ENCODE assay signal across 23 mouse cellular contexts in genomic region chr5:100680542-100680933, GRCm38 (mm10).
"Had no signal": no experiment of that assay in that cellular context is flagged by ENCODE, and none has a peak within 500 bp of the region (broad histone marks: within the 10 kb centered on the region; RNA-seq: fewer than 3 reads in every experiment).

No protein-coding gene starts in this region.

- DNase-seq: gastrocnemius, postnatal 14 days; gastrocnemius, postnatal 36 days; heart, adult 18-20 months; heart, postnatal 14 days; heart, postnatal 36 days; kidney, adult 11 months; kidney, adult 2 months; kidney, adult 9 months; kidney, postnatal 14 days; kidney, postnatal 36 days; liver had no signal

- H3K36me3 ChIP-seq: heart, embryonic 10.5 days; heart, embryonic 12.5 days; hindbrain, embryonic 13.5 days; hindbrain, embryonic 15.5 days; kidney, embryonic 15.5 days; limb, embryonic 10.5 days; limb, embryonic 12.5 days; liver, embryonic 12.5 days had no signal

- ATAC-seq: hindbrain, postnatal 0 days; intestine, embryonic 16.5 days; liver, embryonic 12.5 days had no signal

- H3K4me2 ChIP-seq: heart, embryonic 12.5 days; hindbrain, embryonic 13.5 days; hindbrain, embryonic 15.5 days; kidney, embryonic 15.5 days; limb, embryonic 12.5 days; liver, embryonic 12.5 days had no signal

- H3K27ac ChIP-seq: heart, embryonic 10.5 days; hindbrain, embryonic 13.5 days; hindbrain, embryonic 15.5 days; hindbrain, postnatal 0 days; kidney, embryonic 15.5 days; kidney, postnatal 0 days; left cerebral cortex, adult 2 months; limb, embryonic 10.5 days; limb, embryonic 12.5 days; liver, embryonic 12.5 days had no signal

- H3K9ac ChIP-seq: heart, embryonic 12.5 days; hindbrain, embryonic 13.5 days; hindbrain, embryonic 15.5 days; kidney, embryonic 15.5 days; limb, embryonic 12.5 days; liver, embryonic 12.5 days had no signal

- H3K4me3 ChIP-seq: heart, embryonic 10.5 days; heart, embryonic 12.5 days; hindbrain, embryonic 13.5 days; hindbrain, embryonic 15.5 days; kidney, embryonic 15.5 days; left cerebral cortex, adult 2 months; limb, embryonic 10.5 days; limb, embryonic 12.5 days; liver, embryonic 12.5 days had no signal

- H3K9me3 ChIP-seq: heart, embryonic 10.5 days; heart, embryonic 12.5 days; hindbrain, embryonic 13.5 days; hindbrain, embryonic 15.5 days; kidney, embryonic 15.5 days; limb, embryonic 10.5 days; limb, embryonic 12.5 days; liver, embryonic 12.5 days had no signal

- H3K4me1 ChIP-seq: heart, embryonic 10.5 days; heart, embryonic 12.5 days; hindbrain, embryonic 13.5 days; hindbrain, embryonic 15.5 days; kidney, embryonic 15.5 days; limb, embryonic 10.5 days; limb, embryonic 12.5 days had no signal

- H3K27me3 ChIP-seq: heart, embryonic 12.5 days; hindbrain, embryonic 13.5 days; hindbrain, embryonic 15.5 days; limb, embryonic 12.5 days; liver, embryonic 12.5 days had no signal
